Comparison of ENCODE assay signal across 9 mouse cellular contexts in the genomic region with DNA sequence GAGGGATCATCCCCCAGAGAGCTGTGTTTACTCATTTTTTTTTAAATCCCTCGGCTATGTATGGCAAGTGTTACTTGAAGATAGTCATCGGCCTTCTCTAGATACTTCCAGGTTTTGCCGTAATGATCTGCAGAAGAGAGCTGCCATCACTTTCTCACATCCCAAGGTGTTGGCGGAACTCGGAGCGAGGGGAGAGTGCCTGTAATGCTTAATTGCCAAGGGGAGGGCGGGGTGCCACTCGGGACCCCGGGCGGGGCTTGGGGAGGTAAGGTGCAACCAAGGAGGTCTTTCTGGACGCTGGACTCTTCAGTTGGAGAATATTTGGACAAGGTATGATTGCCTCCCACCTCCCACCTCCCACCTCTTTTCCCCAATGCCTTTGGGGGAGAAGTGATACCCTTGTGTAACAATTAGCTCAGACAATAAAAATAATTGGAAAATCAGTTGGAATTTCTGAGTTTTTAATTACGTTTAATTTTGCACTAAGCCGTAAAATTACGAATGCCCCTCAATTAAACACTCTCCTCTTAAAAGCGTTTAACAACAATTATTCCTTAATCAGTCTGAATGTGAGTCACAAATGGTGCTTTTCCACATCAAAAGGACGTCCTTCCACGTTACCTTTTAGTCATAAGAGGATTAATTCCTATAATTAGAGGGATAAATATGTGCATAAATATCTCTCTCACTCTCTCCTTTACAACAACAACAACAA. TPM values are rescaled to one million over a fixed set of nuclear protein-coding genes. Genes with fewer than 3 reads are reported as not detected.
DNase-seq lines count a peak whose midpoint lies in the region; ATAC-seq and TF ChIP-seq lines count a peak whose summit lies in the region.
"Had no signal": no experiment of that assay in that cellular context is flagged by ENCODE, and none has a peak within 500 bp of the region (broad histone marks: within the 10 kb centered on the region; RNA-seq: fewer than 3 reads in every experiment).

No protein-coding gene starts in this region.

- DNase-seq in heart, embryonic 10.5 days (ENCODE audit: low spot score): no peak
- DNase-seq in heart, postnatal 14 days: no peak
- peak; percentile 16 for DNase-seq in ZHBTc4 (ENCODE audit: low read depth, low spot score)
- DNase-seq in forebrain, postnatal 0 days: peak; percentile 70
- peak; percentile 33 for DNase-seq in midbrain, embryonic 10.5 days (ENCODE audit: low spot score)
- no peak for DNase-seq in spleen, postnatal 36 days (ENCODE audit: low spot score in 2 of 2)
- DNase-seq in cerebellum, adult 9-10 months: no peak

- H3K4me3 ChIP-seq in heart, embryonic 10.5 days: peak overlapping the region; percentile 62
- H3K4me3 ChIP-seq in forebrain, postnatal 0 days (ENCODE audit: low read depth, low read length): peak overlapping the region; percentile 38
- H3K4me3 ChIP-seq in midbrain, embryonic 10.5 days: peak overlapping the region; percentile 54

- peak overlapping the region; percentile 77 for H3K9ac ChIP-seq in forebrain, postnatal 0 days
- H3K9ac ChIP-seq: liver, embryonic 15.5 days had no signal

- peak overlapping the region; percentile 79 for H3K27ac ChIP-seq in heart, embryonic 10.5 days
- H3K27ac ChIP-seq in forebrain, postnatal 0 days (ENCODE audit: low read depth, low read length): peak overlapping the region; percentile 96
- peak overlapping the region; percentile 78; the same call in 1 of the 2 replicates for H3K27ac ChIP-seq in midbrain, embryonic 10.5 days (replicated peaks)
- H3K27ac ChIP-seq: liver, embryonic 15.5 days had no signal

- TF ChIP-seq CTCF in forebrain, postnatal 0 days (IDR thresholded peaks at IDR 0.05; ENCODE audit: low read depth): no peak

- H3K9me3 ChIP-seq in heart, embryonic 10.5 days: no peaks in the 10 kb centered on the region
- no peaks in the 10 kb centered on the region for H3K9me3 ChIP-seq in forebrain, postnatal 0 days (ENCODE audit: low read length)
- no peaks in the 10 kb centered on the region for H3K9me3 ChIP-seq in midbrain, embryonic 10.5 days (replicated peaks)
- H3K9me3 ChIP-seq: liver, embryonic 15.5 days had no signal

- peaks cover 9% of the 10 kb centered on the region for H3K27me3 ChIP-seq in heart, embryonic 10.5 days (ENCODE audit: insufficient read depth, poor library complexity, severe bottlenecking)
- H3K27me3 ChIP-seq in forebrain, postnatal 0 days (ENCODE audit: insufficient read depth, low read length): no peaks in the 10 kb centered on the region
- H3K27me3 ChIP-seq in midbrain, embryonic 10.5 days (ENCODE audit: low read depth, poor library complexity, severe bottlenecking): peaks cover 84% of the 10 kb centered on the region

- peak overlapping the region; percentile 61 for H3K4me2 ChIP-seq in forebrain, postnatal 0 days (ENCODE audit: low read depth)

- ATAC-seq in forebrain, postnatal 0 days: no peak
- no peak for ATAC-seq in monocyte, adult 5-6 weeks (replicated peaks; ENCODE audit: insufficient number of reproducible peaks, low FRiP score, low TSS enrichment, poor library complexity, severe bottlenecking)

- 9% methylated on average over 17 of the region's 17 CpGs for WGBS in heart, embryonic 10.5 days
- WGBS in forebrain, postnatal 0 days: 5% methylated on average over 17 of the region's 17 CpGs
- WGBS in midbrain, embryonic 10.5 days: 2% methylated on average over 17 of the region's 17 CpGs

- H3K4me1 ChIP-seq in heart, embryonic 10.5 days: peaks cover 32% of the 10 kb centered on the region
- no peaks in the 10 kb centered on the region for H3K4me1 ChIP-seq in forebrain, postnatal 0 days (ENCODE audit: insufficient read depth)
- peaks cover 52% of the 10 kb centered on the region for H3K4me1 ChIP-seq in midbrain, embryonic 10.5 days

- H3K36me3 ChIP-seq in heart, embryonic 10.5 days: no peaks in the 10 kb centered on the region
- H3K36me3 ChIP-seq in forebrain, postnatal 0 days (ENCODE audit: insufficient read depth): no peaks in the 10 kb centered on the region
- no peaks in the 10 kb centered on the region for H3K36me3 ChIP-seq in midbrain, embryonic 10.5 days
- H3K36me3 ChIP-seq: liver, embryonic 15.5 days had no signal

- intact Hi-C loops in heart, postnatal 14 days (cut with DNase I): loop anchor here (10.0 kb wide), 2 partner anchors 560 to 1220 kb away; no protein-coding TSS in a partner anchor

RNA-seq across cellular contexts. Expression of gene Meis2, which starts 9.2 kb away (rescaled TPM):
- polyA plus RNA-seq in heart, embryonic 10.5 days (2016; fragmentation: Nextera tagmentation; extraction: Ambion mirVana): 45.2 and 62.7 TPM in 2 replicates
- total RNA-seq in heart, postnatal 14 days (2021): 10 to 100 TPM; 19.9 to 21.3 TPM
- 204 and 227 TPM in 2 replicates for total RNA-seq in forebrain, postnatal 0 days (2014; rRNA removed)
- polyA plus RNA-seq in forebrain, postnatal 0 days (2015; fragmentation: Nextera tagmentation; extraction: Ambion mirVana): 85.5 and 106 TPM in 2 replicates
- 34.4 and 44.0 TPM in 2 replicates for polyA plus RNA-seq in midbrain, embryonic 10.5 days (2016; fragmentation: Nextera tagmentation; extraction: Ambion mirVana)
- not detected in 3 replicates for total RNA-seq in monocyte, adult 5-6 weeks (2017)

Comparison
In these comparisons a context has a peak if more than half of its experiments do, and no peak if none do; other contexts are left out.
1. DNase-seq: peak in ZHBTc4 (single experiment), forebrain, postnatal 0 days (single experiment) and midbrain, embryonic 10.5 days (single experiment); none in heart, embryonic 10.5 days (single experiment), heart, postnatal 14 days (0 of 2), spleen, postnatal 36 days (0 of 2) and cerebellum, adult 9-10 months (single experiment).
2. RNA of gene Meis2, which starts 9.2 kb away (total RNA-seq): 204 to 227 TPM in forebrain, postnatal 0 days and 19.9 to 21.3 TPM in heart, postnatal 14 days; not detected in monocyte, adult 5-6 weeks; every median in the first group is over 10 times any median in the second.
3. Peak in every context shown above with its lines, with median percentiles within 50 percentile points of each other: H3K27ac ChIP-seq and H3K4me3 ChIP-seq.